Mouse (Mus musculus) mouse embryonic stem cell (cell line): ENCODE results near the gene Arhgap1.

Source experiments
- in situ Hi-C, 2 experiments: fragments of 300-500 bp; cut with MboI; formaldehyde crosslinking; loops; 1 replicate in 1 of 2; 3 replicates in 1 of 2; pipeline ENCODE4 v1.14.3; 2019 to 2020; ENCODE audit warnings: low sequenced_read_pairs in 2 of 2, low pct_unique_long_range_greater_than_20kb in 1 of 2, mixed read lengths in 1 of 2; ENCODE audit not compliant: unreplicated experiment in 1 of 2

Arhgap1 gene

GRCm38 (mm10) chr2:91642825-91643415 lies 6.7 kb upstream of the Arhgap1 start:
- in situ Hi-C loops: loop anchor here in 1 of 2 experiments (25.0 kb wide), 1 partner anchor 356 kb away; no protein-coding TSS in a partner anchor

GRCm38 (mm10) chr2:91644021-91644420 lies 5.6 kb upstream of the Arhgap1 start:
- in situ Hi-C loops: loop anchor here in 1 of 2 experiments (25.0 kb wide), 1 partner anchor 357 kb away; no protein-coding TSS in a partner anchor

DNA sequence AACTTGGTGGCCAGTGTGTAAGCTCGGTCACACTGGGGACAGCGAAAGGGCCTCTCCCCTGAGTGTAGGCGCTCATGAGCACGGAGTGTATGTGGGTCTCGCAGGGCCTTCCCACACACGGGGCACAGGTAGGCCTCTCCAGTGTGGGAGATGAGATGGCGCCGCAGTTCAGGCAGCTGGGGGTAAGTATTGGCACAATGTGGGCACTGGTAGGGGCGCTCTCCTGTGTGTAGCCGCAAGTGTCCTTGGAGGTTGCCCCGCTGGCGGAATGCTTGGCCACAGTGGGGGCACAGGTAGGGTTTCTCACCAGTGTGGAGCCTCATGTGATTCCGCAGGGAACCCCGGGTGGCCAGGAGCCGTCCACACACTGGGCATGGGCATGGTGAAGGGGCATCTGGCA lies 4.3 kb upstream of the Arhgap1 start:
- in situ Hi-C loops: loop anchor here in 1 of 2 experiments (25.0 kb wide), 1 partner anchor 358 kb away; no protein-coding TSS in a partner anchor

GRCm38 (mm10) chr2:91645811-91646210 lies 3.8 kb upstream of the Arhgap1 start:
- in situ Hi-C loops: loop anchor here in 1 of 2 experiments (25.0 kb wide), 1 partner anchor 359 kb away; no protein-coding TSS in a partner anchor

DNA sequence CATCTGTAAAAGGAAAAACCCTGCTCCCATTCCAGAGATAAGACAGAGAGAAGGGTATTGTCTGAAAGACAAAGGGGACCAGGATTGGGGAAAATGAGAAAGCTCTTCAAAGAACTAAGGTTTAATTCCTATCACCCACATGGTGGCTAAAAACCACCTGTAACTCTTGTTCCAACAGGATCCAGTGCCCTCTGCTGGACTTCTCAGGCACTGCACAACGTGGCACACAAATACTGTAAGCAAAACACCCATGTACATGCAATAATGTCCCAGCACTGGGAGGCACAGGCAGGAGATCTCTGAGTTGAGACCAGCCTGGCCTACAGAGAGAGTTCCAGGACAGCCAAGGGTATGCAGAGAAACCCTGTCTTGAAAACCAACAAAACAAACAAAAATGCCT lies 2.9 kb upstream of the Arhgap1 start:
- in situ Hi-C loops: loop anchor here in 1 of 2 experiments (25.0 kb wide), 1 partner anchor 359 kb away; no protein-coding TSS in a partner anchor

- in situ Hi-C loops: loop anchor here in 1 of 2 experiments (25.0 kb wide), 1 partner anchor 362 kb away; no protein-coding TSS in a partner anchor
Measured at GRCm38 (mm10) chr2:91649152-91649551, 508 bp upstream of the Arhgap1 start.

DNA sequence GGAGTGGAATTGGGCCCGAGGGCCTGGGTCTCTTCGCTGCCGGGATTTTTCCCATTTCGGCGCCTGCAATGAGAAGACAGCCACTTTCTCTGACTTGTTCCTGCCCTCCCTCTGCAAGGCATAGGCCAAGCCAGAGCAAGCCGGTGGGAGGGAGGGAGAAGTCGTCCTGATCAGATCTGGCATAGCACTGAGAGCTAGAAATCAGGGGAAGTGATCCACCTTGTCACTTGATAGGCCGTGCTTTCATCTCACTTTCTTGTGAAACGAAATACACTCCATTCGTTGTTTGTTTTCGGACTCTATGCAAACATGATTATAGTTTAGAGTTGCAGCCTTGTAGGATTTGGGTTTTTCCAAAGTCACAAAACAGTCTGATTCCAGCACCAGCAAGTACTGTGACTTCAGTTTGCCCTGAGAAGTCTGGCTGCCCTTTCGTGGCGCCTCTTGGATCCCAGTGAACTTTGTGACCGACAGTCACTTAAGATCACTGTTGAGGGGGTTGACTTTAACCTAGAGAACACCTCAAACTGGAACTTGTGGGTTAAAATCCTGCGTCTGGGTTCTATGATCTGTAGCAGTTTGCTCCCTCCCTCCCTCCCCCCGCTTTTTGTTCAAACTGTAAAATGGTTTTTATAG lies 818 bp downstream of the Arhgap1 start:
- in situ Hi-C loops: no loop called here

- in situ Hi-C loops: no loop called here
Measured at GRCm38 (mm10) chr2:91651458-91652258, 2.0 kb downstream of the Arhgap1 start.

GRCm38 (mm10) chr2:91652863-91653262 lies 3.2 kb downstream of the Arhgap1 start:
- in situ Hi-C loops: no loop called here

GRCm38 (mm10) chr2:91655388-91655787 lies 5.7 kb downstream of the Arhgap1 start:
- in situ Hi-C loops: no loop called here

GRCm38 (mm10) chr2:91655827-91656226 lies 6.2 kb downstream of the Arhgap1 start:
- in situ Hi-C loops: no loop called here

GRCm38 (mm10) chr2:91656774-91657173 lies 7.1 kb downstream of the Arhgap1 start:
- in situ Hi-C loops: no loop called here

DNA sequence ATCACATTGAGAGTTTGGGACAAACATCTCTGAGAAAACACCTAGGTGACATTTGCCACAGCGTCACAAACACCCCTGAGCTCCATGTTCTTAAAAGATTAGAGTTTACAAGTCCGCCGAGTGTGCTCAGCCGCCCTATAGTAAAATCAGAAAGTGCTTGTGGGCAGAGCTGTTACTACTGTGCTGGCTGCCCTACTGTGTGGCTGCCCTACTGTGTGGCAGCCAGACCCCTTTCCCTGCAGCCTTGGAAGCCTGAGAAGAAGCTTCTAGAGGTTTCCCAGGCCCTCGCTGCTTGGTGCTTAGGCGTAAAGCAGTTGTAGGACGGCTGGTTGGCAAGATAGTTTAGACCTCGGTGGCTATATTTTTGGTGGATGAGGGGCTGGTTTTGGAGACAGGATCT lies 10.0 kb downstream of the Arhgap1 start:
- in situ Hi-C loops: no loop called here

DNA sequence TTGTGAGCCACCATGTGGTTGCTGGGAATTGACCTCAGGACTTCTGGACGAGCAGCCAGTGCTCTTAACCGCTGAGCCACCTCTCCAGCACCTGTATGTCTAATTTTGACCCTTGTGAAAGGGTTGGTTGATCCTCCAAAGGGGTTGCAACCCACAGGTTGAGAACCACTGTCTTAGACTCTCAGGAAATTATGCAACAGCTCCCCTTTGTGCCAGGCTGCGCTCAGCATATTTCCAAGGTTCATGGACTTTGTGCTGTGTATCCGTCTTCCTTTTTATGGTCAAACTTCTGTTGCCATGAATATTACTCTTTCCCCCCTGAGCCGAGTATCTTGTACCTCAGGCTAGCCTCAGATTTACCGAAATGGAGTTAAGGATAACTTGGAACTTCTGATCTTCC lies 11.3 kb downstream of the Arhgap1 start:
- in situ Hi-C loops: no loop called here

- in situ Hi-C loops: no loop called here
Measured at GRCm38 (mm10) chr2:91664780-91665179, 15.1 kb downstream of the Arhgap1 start.

DNA sequence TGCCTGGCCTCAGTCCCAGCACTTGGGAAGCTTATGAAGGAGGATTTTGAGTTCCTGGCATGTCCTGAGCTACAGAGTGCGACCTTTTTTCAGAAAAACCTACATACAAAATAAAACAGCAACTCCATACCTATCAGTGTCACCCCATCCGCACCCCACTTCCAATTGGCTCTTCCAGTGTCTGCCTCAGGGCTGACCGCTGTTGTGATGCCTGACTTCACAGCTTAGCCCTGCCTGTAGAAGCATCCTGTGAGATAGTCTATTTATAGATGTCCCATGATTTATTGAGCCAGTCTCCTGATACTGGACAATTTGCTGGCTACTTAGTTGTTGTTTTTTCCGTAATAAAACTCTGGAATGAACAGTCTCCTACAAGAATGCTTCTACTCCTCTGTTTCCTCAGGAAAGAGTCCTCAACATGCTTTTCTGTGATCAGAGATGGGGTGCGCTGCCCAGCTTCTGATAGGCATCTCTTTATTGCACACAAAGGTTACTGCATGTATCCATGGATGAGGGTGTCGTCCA lies 16.8 kb downstream of the Arhgap1 start:
- in situ Hi-C loops: no loop called here

- in situ Hi-C loops: no loop called here
Measured at GRCm38 (mm10) chr2:91667747-91668146, 18.1 kb downstream of the Arhgap1 start.

- in situ Hi-C loops: no loop called here
Measured at GRCm38 (mm10) chr2:91669326-91669725, 19.7 kb downstream of the Arhgap1 start.

DNA sequence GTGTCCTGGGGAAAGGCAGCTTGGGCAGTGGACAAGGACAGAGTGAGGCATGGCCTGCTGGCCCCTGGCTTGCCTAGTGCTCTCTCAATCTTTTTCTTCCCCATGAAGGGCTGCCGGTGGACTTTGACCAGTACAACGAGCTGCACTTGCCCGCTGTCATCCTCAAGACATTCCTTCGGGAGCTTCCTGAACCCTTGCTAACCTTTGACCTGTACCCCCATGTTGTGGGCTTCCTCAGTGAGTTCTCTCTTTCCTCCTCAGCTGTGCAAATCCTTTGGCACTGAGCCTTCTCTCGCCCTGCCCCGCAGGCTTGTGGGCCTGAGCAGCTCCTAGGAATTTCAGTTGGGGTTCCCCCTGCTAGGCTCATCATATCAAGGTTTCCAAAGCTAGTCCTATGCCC lies 20.4 kb downstream of the Arhgap1 start:
- in situ Hi-C loops: no loop called here
